Mouse (Mus musculus): Measurements from ENCODE around the gene Marveld1.
A peak's percentile ranks its signal among the peaks of the same experiment; 100 is the strongest.

DNA sequence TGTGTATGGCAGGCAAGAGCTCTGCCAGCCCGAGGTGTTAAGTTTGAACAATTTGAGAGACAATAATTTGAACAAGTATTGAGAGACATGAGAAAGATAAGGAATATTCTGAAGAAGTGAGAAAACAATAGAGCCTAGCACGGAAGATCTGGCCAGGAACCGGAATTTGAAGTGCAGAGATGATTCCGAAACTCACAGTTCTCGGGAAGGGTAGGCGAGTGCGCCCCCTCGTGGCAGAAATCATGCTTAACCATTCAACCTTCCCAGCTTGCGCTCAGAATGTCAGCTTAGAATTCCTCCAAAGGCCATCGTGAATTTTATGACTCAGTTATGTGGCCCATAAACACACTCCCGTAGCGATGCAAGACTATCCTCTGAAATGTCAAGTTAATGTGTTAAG lies 18.9 kb downstream of the Marveld1 start:
- TF ChIP-seq CTCF (IDR thresholded peaks at IDR 0.05; ENCODE audit: borderline replicate concordance, insufficient read depth, low read depth, low read length) (peak; percentile 93), POLR2A (IDR thresholded peaks at IDR 0.05; ENCODE audit: borderline replicate concordance, insufficient read depth, low read length) (no peak)

Measured in cerebellum, adult 2 months (tissue).